Mouse (Mus musculus): Measurements from ENCODE around the gene Micu1. TPM values are rescaled to one million over a fixed set of nuclear protein-coding genes. Genes with fewer than 3 reads are reported as not detected.
A peak's percentile ranks its signal among the peaks of the same experiment; 100 is the strongest.

The Micu1 gene
- polyA plus RNA-seq, 1 experiment from 2014 or later, result 40.4 TPM

DNA sequence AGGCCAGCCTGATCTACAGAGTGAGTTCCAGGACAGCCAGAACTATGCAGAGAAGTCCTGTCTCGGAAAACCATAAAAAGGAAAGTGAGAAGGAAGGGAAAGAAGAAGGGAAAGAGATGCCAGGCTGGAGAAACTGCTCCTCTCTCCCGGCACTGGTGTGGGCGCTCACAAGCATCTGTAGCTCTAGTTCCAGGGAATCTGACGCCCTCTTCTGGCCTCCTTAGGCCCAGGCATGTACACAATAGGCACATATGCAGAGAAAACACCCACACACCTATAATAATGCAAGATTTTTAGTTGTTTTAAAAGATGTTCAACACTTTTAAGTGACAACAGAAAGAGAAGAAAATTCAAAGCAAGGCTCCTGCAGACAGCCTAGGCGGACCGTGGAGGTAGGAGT, 144.1 kb downstream of the Micu1 start:
- Histone ChIP-seq H3K9me3 (replicated peaks) (no peaks in the 10 kb centered on the region), H3K27ac (no peak overlapping the region), H3K36me3 (no peaks in the 10 kb centered on the region), H3K27me3 (replicated peaks) (no peaks in the 10 kb centered on the region), H3K9ac (no peak overlapping the region), H3K4me3 (no peak overlapping the region), H3K4me1 (no peaks in the 10 kb centered on the region; the same call in 1 of the 2 replicates), H3K4me2 (no peak overlapping the region)
- WGBS (ENCODE audit: insufficient replicate concordance), result 64% methylated on average over 6 of the region's 6 CpGs
- no peak for ATAC-seq

DNA sequence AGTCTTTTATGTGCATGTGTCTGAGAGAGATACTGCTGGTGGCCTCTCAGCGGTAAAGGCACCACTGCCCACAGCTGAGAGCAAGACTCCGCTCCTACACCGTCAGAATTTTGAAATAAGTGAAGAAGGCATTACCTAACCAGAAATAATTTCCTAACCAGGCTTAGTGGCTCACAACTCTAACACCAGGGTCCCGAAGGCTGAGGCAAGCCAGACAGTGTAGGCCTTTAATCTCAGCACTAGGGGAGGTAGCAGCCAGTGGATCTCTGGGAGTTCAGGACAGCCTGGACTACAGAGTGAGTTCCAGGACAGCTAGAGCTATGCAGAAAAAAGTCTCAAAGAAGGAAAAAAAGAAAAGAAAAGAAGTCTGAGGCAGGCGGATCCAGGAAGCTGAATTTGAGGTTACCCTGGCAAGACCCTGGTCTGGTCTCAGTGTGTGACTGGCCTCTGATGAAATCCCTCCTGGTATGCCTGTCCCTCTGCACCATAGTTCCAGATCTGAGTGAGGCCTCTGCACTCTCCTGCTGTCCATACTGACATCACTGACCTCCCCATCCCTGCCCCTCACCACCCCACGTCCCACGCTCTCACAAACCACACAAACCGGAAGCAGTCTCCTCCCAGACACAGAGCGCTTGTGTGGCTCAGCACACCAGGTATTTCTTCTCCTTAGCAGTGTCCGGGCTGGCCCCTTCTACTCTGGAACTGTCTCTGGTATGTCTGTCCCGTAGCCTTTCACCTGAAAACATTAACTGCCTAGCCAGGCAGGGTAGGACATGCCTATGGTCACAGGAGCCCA, 146.0 kb downstream of the Micu1 start:
- Histone ChIP-seq H3K4me2 (no peak overlapping the region), H3K27ac (no peak overlapping the region), H3K4me1 (no peaks in the 10 kb centered on the region; the same call in 1 of the 2 replicates), H3K9me3 (replicated peaks) (no peaks in the 10 kb centered on the region), H3K9ac (no peak overlapping the region), H3K27me3 (replicated peaks) (no peaks in the 10 kb centered on the region), H3K36me3 (no peaks in the 10 kb centered on the region), H3K4me3 (no peak overlapping the region)
- WGBS (ENCODE audit: insufficient replicate concordance), result 69% methylated on average over 11 of the region's 11 CpGs
- ATAC-seq, result no peak

DNA sequence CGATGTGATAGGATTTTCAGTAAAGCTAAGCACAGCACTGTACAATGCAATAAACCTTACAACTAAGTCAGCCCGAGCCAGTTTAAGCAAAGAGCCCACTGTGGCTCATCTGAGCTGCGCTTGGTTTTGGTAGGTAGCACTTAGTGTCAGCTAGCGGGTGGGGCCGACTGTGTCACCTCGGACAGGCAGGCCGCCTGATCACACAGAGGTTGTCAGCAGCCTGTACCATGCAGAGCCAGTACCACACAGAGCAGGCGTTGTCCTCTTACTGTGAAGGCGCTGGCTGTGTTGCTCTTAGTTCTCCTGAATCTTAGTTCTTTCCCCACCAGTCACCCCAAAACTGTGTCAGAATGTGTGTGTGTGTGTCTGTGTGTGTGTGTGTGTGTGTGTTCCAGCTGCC, 146.7 kb downstream of the Micu1 start:
- no peaks in the 10 kb centered on the region; the same call in 1 of the 2 replicates for H3K4me1 ChIP-seq
- H3K9ac ChIP-seq, result no peak overlapping the region
- 71% methylated on average over 9 of the region's 9 CpGs for WGBS (ENCODE audit: insufficient replicate concordance)
- no peak overlapping the region for H3K4me3 ChIP-seq
- H3K9me3 ChIP-seq (replicated peaks), result no peaks in the 10 kb centered on the region
- H3K4me2 ChIP-seq, result no peak overlapping the region
- no peaks in the 10 kb centered on the region for H3K36me3 ChIP-seq
- no peak for ATAC-seq
- H3K27me3 ChIP-seq (replicated peaks), result no peaks in the 10 kb centered on the region
- H3K27ac ChIP-seq, result no peak overlapping the region

DNA sequence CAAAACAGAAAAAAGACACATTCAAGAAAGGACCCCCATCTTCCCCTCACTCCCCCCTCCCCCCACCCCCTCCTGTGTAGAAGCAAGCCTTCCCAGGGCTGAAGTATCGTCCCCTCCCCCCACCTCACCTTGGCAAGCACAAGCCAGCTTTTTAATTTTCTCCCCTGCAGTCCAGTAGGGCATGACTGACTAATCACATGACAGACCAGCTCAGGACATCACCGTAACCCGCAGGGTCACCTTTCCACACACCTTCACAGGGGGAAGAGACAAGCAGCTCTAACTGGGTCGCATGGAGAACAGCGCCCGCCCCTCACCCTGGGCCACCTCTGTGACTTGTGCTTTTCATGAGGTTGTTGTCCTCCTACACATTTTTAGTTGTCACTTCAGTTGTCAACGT, 147.1 kb downstream of the Micu1 start:
- no peaks in the 10 kb centered on the region for H3K27me3 ChIP-seq (replicated peaks)
- H3K4me1 ChIP-seq, result no peaks in the 10 kb centered on the region; the same call in 1 of the 2 replicates
- 84% methylated on average over 7 of the region's 7 CpGs for WGBS (ENCODE audit: insufficient replicate concordance)
- ATAC-seq, result no peak
- no peak overlapping the region for H3K4me2 ChIP-seq
- no peaks in the 10 kb centered on the region for H3K9me3 ChIP-seq (replicated peaks)
- H3K36me3 ChIP-seq, result no peaks in the 10 kb centered on the region
- H3K4me3 ChIP-seq, result no peak overlapping the region
- H3K9ac ChIP-seq, result no peak overlapping the region
- no peak overlapping the region for H3K27ac ChIP-seq

DNA sequence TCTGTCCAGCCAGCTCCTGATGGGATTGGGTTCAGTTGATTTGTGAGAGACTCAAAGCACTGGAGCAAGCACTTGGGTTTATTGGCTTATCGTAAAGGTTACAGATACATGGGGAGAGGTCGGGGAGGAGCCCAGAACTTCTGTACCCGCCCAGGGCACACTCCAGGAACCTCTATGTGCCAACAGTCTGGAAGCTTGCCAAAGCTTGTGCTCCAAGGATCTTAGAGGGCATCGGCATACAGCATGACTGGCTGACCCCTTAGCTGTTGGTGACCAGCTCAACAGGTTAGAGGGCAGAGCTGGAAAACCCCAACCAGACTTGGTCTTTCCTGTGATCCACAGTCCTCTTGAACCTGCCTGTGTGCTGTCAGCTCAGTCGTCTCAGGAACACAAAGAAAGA, 154.9 kb downstream of the Micu1 start:
- no peaks in the 10 kb centered on the region for H3K9me3 ChIP-seq (replicated peaks)
- no peak overlapping the region for H3K4me3 ChIP-seq
- H3K9ac ChIP-seq, result no peak overlapping the region
- no peak overlapping the region for H3K27ac ChIP-seq
- H3K4me2 ChIP-seq, result no peak overlapping the region
- H3K27me3 ChIP-seq (replicated peaks), result no peaks in the 10 kb centered on the region
- no peak for ATAC-seq
- H3K36me3 ChIP-seq, result no peaks in the 10 kb centered on the region
- 70% methylated on average over 5 of the region's 5 CpGs for WGBS (ENCODE audit: insufficient replicate concordance)
- peaks cover 6% of the 10 kb centered on the region; the same call in 1 of the 2 replicates for H3K4me1 ChIP-seq

DNA sequence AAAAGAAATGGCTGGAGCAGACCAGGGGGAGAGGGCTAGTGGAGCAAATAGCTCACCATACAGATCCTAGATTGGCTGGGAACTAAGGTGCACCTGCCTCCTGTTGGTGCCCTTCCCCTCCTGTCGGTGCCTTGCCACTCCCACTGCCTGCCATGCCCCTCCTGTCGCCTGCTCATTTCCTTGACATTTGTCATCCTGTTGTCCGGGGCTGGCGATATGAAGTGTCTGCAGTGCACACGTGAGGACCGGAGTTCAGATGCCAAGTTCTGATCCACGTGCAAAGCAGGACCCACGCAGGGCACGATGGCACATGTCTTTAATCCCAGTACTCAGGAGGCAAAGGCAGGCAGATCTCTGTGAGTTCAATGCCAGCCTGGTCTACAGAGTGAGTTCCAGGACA, 158.4 kb downstream of the Micu1 start:
- no peak overlapping the region for H3K4me3 ChIP-seq

DNA sequence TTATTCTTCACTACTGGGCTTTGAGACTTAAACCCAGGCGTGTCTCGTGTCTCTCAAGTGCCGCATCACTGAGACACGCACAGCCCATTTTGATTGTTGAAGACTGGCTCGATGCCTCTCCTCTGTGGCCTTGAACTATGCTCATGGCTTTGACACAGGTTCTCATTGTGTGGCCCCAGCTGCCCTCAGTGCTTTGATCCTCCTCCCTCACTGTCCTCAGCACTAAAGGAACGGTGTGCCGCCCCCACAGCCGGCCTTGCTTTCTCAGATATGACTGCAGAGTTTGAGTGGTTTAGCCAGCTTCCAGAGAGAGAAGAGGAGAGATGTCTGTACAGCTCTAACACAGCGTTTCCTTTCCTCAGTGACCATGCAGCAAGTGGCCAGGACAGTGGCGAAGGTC, 158.9 kb downstream of the Micu1 start:
- H3K27me3 ChIP-seq (replicated peaks), result no peaks in the 10 kb centered on the region
- H3K4me2 ChIP-seq, result no peak overlapping the region
- no peak for ATAC-seq
- peaks cover 11% of the 10 kb centered on the region for H3K36me3 ChIP-seq
- H3K9ac ChIP-seq, result no peak overlapping the region
- no peaks in the 10 kb centered on the region for H3K9me3 ChIP-seq (replicated peaks)
- peaks cover 24% of the 10 kb centered on the region for H3K4me1 ChIP-seq
- 76% methylated on average over 10 of the region's 10 CpGs for WGBS (ENCODE audit: insufficient replicate concordance)
- no peak overlapping the region for H3K4me3 ChIP-seq
- H3K27ac ChIP-seq, result no peak overlapping the region

More for the DNA sequence above, 158.4 kb downstream of the Micu1 start:
- H3K4me1 ChIP-seq, result peaks cover 24% of the 10 kb centered on the region
- H3K27me3 ChIP-seq (replicated peaks), result no peaks in the 10 kb centered on the region
- no peak for ATAC-seq
- peaks cover 11% of the 10 kb centered on the region for H3K36me3 ChIP-seq
- H3K9ac ChIP-seq, result no peak overlapping the region
- H3K9me3 ChIP-seq (replicated peaks), result no peaks in the 10 kb centered on the region
- WGBS (ENCODE audit: insufficient replicate concordance), result 70% methylated on average over 9 of the region's 9 CpGs
- no peak overlapping the region for H3K27ac ChIP-seq
- H3K4me2 ChIP-seq, result no peak overlapping the region

DNA sequence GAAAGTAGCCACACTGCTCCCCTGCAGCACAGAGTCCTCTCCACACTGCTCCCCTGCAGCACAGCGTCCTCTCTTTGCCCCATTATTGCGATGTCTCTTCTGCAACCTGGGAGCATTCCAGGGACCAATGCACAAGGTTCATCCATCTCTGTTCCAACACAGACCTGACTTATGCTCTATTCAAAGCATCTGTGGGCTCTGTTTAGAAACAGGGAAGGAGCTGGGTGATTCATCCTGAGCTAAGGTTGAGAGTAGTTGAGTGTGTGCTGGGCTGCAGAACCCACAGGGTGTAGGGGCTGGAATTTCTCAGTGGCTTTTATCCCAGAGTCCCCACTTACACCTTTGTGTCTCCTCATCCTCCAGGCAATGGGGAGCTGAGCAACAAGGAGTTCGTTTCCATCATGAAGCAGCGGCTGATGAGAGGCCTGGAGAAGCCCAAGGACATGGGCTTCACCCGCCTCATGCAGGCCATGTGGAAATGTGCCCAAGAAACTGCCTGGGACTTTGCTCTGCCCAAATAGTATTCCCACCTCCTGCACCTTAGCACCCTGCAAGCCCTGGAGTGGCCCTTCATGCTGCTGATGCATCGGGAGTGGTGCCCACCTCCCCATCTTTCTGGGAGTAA, 160.7 kb downstream of the Micu1 start:
- Histone ChIP-seq H3K4me1 (peaks cover 24% of the 10 kb centered on the region), H3K9me3 (replicated peaks) (no peaks in the 10 kb centered on the region), H3K36me3 (peaks cover 11% of the 10 kb centered on the region), H3K9ac (no peak overlapping the region), H3K27ac (no peak overlapping the region), H3K4me2 (no peak overlapping the region), H3K27me3 (replicated peaks) (no peaks in the 10 kb centered on the region), H3K4me3 (no peak overlapping the region)
- 77% methylated on average over 6 of the region's 6 CpGs for WGBS (ENCODE audit: insufficient replicate concordance)
- ATAC-seq, result no peak

DNA sequence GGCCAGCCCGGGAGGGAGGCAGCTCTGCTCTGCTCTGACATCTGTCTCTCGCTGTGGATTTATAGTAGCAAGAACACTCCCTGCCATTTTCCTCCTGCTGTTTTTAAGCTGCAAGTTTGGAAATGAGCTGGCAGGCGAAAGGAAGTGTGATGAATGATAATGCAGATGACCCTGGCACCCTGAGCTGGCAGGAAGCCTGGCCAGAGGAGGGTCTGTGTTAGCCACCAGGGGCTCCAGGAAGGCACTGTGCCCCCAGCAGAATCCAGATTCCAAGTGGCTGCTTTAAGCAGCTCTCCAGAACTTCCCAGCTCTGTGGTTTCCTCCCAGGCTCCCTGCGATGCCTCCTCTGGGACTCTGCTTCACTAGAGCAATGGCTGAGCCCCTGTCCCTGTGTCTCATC, 161.3 kb downstream of the Micu1 start:
- Histone ChIP-seq H3K9me3 (replicated peaks) (no peaks in the 10 kb centered on the region), H3K27ac (no peak overlapping the region), H3K9ac (no peak overlapping the region), H3K4me1 (peaks cover 27% of the 10 kb centered on the region), H3K36me3 (peaks cover 11% of the 10 kb centered on the region), H3K4me2 (no peak overlapping the region), H3K27me3 (replicated peaks) (no peaks in the 10 kb centered on the region), H3K4me3 (no peak overlapping the region)
- no peak for ATAC-seq
- 59% methylated on average over 4 of the region's 4 CpGs for WGBS (ENCODE audit: insufficient replicate concordance)

DNA sequence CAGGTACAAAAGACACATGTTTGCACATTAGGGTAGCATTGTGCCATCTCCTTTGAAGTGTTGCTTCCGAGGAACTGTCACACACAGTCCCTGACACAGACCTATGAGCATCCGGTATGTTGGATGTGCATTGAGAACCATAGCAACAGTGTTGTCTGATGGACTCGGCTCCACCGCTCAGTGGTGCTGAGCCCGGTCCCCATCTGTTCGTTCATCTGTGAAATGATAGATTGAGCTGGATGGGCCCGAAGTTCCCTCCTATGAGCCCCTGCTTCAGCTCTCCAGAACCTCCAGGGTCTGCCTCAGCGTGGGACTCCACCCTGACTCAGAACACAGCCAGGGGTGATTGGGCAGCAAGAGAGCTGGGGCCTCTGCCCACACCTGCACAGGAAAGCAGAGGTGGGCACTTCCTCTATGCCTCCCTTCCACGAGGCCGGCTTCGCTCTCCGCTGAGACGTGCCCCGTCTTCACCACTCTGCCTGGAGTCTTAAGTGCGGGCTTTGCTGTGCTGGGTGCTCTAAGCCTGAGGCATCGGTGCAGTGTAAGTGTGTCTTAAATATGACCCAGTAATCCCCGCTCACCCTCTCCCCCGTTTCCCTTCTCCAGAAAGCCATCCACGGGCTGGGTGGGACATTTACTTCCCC, 162.1 kb downstream of the Micu1 start:
- peaks cover 27% of the 10 kb centered on the region for H3K4me1 ChIP-seq
- H3K27me3 ChIP-seq (replicated peaks), result no peaks in the 10 kb centered on the region
- H3K9ac ChIP-seq, result no peak overlapping the region
- peaks cover 11% of the 10 kb centered on the region for H3K36me3 ChIP-seq
- H3K27ac ChIP-seq, result no peak overlapping the region
- H3K4me3 ChIP-seq, result no peak overlapping the region
- no peak overlapping the region for H3K4me2 ChIP-seq
- no peak for ATAC-seq
- 84% methylated on average over 19 of the region's 19 CpGs for WGBS (ENCODE audit: insufficient replicate concordance)
- H3K9me3 ChIP-seq (replicated peaks), result no peaks in the 10 kb centered on the region

DNA sequence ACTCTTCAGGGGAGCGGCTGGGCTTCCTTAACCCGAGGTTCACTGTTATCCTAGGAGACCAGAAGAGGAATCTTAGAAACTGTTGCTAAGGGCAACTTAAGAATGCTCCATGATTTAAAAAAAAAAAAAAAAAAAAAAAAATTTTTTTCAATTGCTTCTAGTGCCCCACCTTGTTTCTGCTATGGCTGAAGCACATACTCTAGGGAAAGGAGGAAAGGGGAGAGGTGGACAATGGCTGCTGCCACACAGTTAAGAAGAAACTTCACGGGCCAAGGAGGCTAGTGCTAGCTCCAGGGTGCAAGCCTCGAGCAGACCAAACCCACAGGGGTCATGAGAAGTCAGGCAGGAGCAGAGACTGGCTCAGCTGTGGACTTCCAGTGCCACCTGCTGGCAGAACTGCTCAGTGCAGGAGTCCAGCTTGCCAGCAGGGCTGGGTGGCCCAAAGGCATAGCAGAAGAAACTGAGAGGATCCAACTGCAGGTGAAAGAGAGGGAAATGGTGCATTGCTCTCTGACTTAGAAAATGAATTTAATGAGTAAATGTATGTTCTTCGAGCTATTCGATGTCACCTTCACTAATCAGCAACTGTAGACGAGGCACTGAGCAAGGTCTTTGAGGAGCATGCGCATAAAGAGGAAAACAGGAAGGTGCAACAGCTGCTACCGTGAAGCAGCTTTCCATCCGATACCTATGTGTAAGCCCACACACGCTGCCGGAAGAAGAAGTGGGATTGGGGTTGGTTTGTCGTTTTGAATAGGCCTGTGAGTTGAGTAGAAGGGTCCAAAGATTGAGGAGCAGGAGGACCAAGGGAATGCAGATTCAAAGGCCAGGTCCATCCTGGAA, 162.8 kb downstream of the Micu1 start:
- Histone ChIP-seq H3K36me3 (peaks cover 11% of the 10 kb centered on the region), H3K9me3 (replicated peaks) (no peaks in the 10 kb centered on the region), H3K9ac (no peak overlapping the region), H3K27ac (no peak overlapping the region), H3K4me1 (peaks cover 29% of the 10 kb centered on the region), H3K27me3 (replicated peaks) (no peaks in the 10 kb centered on the region), H3K4me3 (no peak overlapping the region), H3K4me2 (no peak overlapping the region)
- WGBS (ENCODE audit: insufficient replicate concordance), result 30% methylated on average over 13 of the region's 13 CpGs
- peak; percentile 71 for ATAC-seq
